Mouse (Mus musculus): ENCODE measurements around the gene Brd3. TPM values are rescaled to one million over a fixed set of nuclear protein-coding genes. Genes with fewer than 3 reads are reported as not detected.
A peak's percentile ranks its signal among the peaks of the same experiment; 100 is the strongest.

Gene Brd3
- polyA plus RNA-seq, 1 experiment: 58.4 TPM

DNA sequence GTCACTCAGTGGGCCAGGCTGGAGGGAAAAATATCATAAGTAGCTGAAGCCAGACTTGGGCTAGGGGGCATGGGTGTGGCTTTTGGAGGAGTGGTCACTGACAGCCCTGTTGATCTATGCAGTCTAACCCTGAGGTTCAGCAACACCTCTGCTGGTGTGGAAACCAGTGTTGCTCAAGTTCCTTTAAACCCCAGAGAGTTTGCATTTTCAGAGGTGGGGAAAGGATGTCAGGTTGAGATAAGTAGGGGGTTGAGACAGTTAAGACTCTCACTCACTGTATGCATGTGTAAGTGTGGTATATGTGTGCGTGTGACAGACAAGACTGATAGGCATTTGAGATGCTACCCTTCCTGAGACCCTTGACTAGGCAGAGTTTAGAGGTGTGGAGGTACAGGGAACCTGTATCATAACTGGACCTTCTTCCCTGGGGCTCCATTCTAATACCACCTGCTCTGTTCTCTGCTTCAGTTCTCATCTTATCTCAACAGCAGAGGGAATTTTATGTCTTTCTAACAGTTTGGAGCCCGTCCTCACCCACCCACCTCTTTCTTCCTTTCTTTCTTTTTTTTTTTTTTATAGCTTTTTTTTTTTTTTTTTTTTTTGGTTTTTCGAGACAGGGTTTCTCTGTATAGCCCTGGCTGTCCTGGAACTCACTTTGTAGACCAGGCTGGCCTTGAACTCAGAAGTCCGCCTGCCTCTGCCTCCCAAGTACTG, 20.0 kb downstream of the Brd3 start:
- Histone ChIP-seq H3K27me3 (replicated peaks) (no peaks in the 10 kb centered on the region), H3K36me3 (replicated peaks; ENCODE audit: low read length) (peaks cover 2% of the 10 kb centered on the region), H3K9me3 (no peaks in the 10 kb centered on the region), H3K4me1 (peaks cover 48% of the 10 kb centered on the region), H3K4me3 (replicated peaks) (no peak overlapping the region)
- TF ChIP-seq FLI1 (IDR thresholded peaks at IDR 0.05; ENCODE audit: low read length) (no peak), GATA1 (IDR thresholded peaks at IDR 0.05; ENCODE audit: borderline replicate concordance, low read length) (no peak)

DNA sequence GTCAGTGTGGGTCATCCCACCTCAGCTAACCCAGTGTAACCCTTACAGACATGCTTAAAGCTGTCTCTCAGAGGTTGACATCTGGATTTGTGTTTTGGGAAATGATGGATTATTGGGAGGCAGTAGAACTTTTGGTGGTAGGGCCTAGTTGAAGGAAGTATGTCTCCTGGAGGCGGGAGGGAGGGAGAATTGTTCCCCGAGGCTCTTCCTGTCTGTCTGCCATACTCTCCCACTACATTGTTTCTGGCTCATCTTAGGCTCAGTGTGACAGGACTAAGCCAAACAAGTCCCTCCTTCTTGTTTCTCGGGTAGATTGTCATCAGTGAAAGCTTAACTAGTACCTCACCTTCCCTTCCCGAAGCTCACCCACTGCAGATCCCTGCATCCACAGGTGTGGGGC, 20.7 kb downstream of the Brd3 start:
- H3K4me3 ChIP-seq (replicated peaks): no peak overlapping the region
- H3K9me3 ChIP-seq: no peaks in the 10 kb centered on the region
- H3K27me3 ChIP-seq (replicated peaks): no peaks in the 10 kb centered on the region
- TF ChIP-seq GATA1 (IDR thresholded peaks at IDR 0.05; ENCODE audit: borderline replicate concordance, low read length) (no peak), FLI1 (IDR thresholded peaks at IDR 0.05; ENCODE audit: low read length) (no peak)
- H3K4me1 ChIP-seq: peaks cover 48% of the 10 kb centered on the region
- H3K36me3 ChIP-seq (replicated peaks; ENCODE audit: low read length): no peaks in the 10 kb centered on the region

DNA sequence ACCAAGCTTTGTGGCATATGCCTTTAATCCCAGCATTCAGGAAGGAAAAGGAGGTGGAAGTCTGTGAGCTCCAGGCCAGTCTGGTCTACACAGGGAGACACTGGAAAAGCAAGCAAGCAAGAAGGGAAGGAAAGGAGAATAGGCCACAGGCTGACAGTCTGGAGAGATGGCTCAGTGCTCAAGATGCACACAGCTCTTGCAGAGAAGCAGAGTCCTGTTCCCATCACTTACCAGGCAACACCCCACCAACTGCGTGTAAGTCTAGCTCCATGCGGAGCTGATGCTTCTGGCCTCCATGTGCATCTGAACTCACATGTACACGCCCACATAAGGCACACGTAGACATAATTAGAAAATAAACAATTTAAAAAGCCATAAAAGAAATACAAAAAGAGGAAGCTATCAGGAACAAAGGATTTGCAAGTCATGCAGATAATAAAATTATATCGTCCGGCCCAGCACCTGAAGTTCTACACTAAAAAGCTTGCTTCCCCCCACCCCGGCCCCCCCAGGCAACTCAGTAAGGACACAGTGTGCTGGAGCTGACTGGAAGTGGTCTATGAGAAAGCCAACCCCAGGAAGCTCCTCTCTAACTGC, 25.1 kb downstream of the Brd3 start:
- Histone ChIP-seq H3K36me3 (replicated peaks; ENCODE audit: low read length) (no peaks in the 10 kb centered on the region), H3K4me1 (peaks cover 64% of the 10 kb centered on the region), H3K4me3 (replicated peaks) (peak overlapping the region; percentile 21), H3K9me3 (no peaks in the 10 kb centered on the region), H3K27me3 (replicated peaks) (no peaks in the 10 kb centered on the region)
- TF ChIP-seq GATA1 (IDR thresholded peaks at IDR 0.05; ENCODE audit: borderline replicate concordance, low read length) (no peak), FLI1 (IDR thresholded peaks at IDR 0.05; ENCODE audit: low read length) (no peak)

DNA sequence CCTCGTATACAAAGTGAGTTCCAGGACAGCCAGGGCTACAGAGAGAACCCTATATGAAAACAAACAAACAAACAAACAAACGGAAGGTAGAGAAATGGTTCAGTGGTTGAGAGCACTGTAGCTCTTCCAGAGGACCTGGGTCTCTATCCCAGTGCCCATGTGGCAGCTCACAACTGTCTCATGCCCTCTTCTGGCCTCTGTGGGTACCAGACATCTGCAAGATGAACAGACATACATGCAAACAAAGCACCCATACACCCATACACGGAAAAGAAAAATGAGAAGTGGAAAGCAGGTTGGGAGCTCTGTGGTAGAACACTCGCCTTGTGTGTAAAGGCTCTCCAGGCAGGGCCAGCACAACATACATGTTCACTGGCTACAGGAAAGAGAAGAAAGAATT, 27.1 kb downstream of the Brd3 start:
- H3K27me3 ChIP-seq (replicated peaks): no peaks in the 10 kb centered on the region
- H3K36me3 ChIP-seq (replicated peaks; ENCODE audit: low read length): no peaks in the 10 kb centered on the region
- TF ChIP-seq FLI1 (IDR thresholded peaks at IDR 0.05; ENCODE audit: low read length) (no peak), GATA1 (IDR thresholded peaks at IDR 0.05; ENCODE audit: borderline replicate concordance, low read length) (no peak)
- H3K4me3 ChIP-seq (replicated peaks): no peak overlapping the region
- peaks cover 68% of the 10 kb centered on the region for H3K4me1 ChIP-seq
- no peaks in the 10 kb centered on the region for H3K9me3 ChIP-seq

DNA sequence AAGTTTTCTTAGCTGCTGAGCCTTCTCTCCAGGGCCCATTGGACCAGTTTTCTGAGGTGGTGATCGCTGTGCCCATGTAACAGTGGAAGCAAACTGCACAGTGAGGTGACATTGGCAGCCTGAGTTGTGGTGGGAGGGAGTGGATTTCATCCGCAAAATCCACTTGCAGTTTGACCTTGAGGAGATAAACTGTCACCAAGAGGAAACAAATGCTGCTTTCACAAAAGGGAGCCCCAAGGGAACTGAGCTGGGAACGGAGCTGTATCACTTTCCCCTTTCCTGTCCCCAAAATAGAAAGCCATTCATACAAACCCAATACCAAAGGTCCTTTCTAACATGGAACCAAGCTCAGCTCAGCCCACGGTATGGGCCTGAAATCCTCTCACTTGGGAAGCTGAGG, 27.6 kb downstream of the Brd3 start:
- no peaks in the 10 kb centered on the region for H3K36me3 ChIP-seq (replicated peaks; ENCODE audit: low read length)
- peak overlapping the region; percentile 68 for H3K4me3 ChIP-seq (replicated peaks)
- no peaks in the 10 kb centered on the region for H3K9me3 ChIP-seq
- H3K27me3 ChIP-seq (replicated peaks): no peaks in the 10 kb centered on the region
- peaks cover 66% of the 10 kb centered on the region for H3K4me1 ChIP-seq
- no peak for TF ChIP-seq GATA1 (IDR thresholded peaks at IDR 0.05; ENCODE audit: borderline replicate concordance, low read length)
- no peak for TF ChIP-seq FLI1 (IDR thresholded peaks at IDR 0.05; ENCODE audit: low read length)

DNA sequence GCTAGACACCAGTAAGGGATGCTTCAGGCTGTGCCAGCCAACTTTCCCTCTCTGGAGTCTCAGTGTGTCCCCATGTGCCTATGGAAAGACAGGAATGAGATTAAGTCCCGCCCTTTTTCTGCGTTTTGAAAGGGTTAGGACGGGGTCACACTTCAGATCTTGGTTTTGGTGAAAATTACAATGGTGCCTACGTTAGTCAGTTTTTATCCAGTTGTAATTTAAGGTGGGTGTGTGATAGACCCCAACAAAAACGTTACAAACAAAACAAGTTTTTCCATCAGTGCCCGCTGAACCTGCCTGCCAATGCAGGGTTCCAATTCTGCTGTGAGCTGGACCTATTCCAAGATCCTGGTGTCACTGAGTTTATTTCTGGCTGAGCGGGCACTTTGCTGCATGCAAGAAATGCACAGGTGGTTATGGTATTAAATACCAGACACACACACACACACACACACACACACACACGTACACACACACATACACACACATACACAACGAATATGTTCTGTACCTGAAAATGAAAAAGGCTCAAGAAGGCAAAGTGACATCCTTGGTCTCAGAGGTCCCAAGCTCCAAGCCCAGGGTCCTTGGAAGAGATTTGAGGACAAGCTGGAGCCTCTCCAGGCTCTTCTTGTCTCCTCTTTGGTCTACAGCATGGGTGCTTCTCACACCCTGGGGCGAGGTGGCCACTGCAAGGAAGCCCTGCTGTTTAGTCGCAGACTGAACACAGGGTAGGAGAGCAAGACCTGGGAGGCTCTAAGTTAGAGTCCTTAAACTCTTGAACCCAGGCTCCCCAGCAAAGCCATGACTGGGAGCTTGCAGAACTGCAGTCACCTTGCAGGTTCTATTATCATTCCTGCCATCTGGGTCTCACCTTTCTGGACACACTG, 30.9 kb downstream of the Brd3 start:
- no peak for TF ChIP-seq GATA1 (IDR thresholded peaks at IDR 0.05; ENCODE audit: borderline replicate concordance, low read length)
- no peak for TF ChIP-seq FLI1 (IDR thresholded peaks at IDR 0.05; ENCODE audit: low read length)
- peak overlapping the region; percentile 95 for H3K4me3 ChIP-seq (replicated peaks)
- H3K4me1 ChIP-seq: peaks cover 77% of the 10 kb centered on the region
- no peaks in the 10 kb centered on the region for H3K27me3 ChIP-seq (replicated peaks)
- H3K36me3 ChIP-seq (replicated peaks; ENCODE audit: low read length): peaks cover 19% of the 10 kb centered on the region
- H3K9me3 ChIP-seq: no peaks in the 10 kb centered on the region

DNA sequence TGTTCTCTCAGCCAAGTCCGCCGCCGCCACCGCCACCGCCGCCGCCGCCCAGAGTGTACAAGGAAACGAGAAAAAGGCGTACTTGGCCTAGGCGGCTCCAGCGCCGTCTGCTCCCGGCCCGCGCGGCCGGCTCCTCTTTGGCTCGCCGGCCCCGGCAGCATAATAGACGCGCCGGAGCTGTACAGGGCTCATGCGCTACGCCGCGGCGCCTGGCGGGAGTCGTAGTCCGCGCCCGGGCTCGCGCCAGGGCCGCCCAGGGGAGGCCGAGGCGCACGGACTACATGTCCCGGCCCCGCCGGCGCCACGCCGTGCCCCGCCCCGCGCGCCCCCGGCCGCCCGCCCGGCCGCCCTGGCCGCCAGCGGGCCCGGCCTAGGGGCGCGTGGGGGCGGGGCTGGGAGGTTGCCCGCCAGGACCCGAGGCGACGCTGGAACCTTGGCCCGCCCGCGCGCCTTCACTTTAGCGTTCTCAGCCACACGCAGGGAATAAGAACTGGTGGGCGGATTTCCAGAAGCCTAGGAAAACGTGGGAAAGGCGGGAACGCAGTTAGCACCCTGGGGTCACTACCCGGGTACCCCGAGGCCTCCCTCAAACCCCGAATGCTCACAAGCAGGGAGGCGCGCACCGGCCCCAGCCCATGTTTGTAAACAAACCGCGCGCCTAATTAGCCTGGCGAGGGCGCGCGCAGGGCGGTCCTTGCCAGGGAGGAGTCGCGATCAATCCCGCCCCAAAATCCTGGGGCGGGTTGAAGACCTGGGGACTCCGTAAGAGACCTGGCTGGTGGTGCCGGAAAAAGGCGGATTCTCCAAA, 31.8 kb downstream of the Brd3 start:
- TF ChIP-seq GATA1 (IDR thresholded peaks at IDR 0.05; ENCODE audit: borderline replicate concordance, low read length): no peak
- TF ChIP-seq FLI1 (IDR thresholded peaks at IDR 0.05; ENCODE audit: low read length): no peak
- H3K4me1 ChIP-seq: peaks cover 83% of the 10 kb centered on the region

DNA sequence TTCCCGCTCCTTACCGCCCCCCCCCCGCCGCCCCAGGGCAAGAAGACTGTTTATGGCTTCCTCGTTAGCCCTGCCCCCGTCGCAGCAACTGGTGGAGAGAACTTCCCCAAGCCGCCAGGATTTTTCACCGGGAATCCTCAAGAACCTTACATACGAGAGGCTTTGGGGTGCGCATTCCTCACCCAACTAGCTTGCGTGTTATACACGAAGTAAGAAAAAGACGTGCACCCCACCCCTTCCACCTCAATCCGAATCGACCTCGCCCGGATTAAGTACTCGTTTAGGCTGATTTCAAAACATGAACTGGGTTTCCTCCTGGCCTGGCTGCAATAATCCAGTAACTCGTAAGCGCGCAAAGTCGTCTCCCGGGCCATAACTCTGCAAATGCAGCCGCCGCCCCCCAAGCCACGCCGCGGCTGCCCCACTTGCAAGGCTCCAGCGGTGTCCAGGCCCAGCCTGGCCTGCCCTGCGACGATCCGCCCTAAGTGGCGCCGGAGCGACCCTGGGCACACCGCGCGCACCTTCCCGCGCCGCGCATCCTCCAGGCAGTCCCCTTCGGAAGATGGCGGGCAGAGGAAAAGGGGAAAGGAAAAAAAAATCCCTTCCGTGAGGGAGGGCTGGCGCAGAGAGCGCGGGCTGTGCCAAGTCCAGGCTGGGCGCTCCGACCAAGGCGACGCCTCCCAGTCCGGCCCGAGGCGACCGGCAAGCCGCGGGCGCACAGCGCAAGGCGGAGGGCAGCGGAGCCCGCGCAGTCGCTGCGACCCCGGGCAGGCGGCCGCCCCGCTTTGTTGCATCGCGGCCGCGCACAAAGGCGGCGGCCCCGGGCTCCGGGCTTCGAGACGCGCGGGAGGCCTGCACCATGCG, 32.6 kb downstream of the Brd3 start:
- H3K36me3 ChIP-seq (replicated peaks; ENCODE audit: low read length): peaks cover 35% of the 10 kb centered on the region
- peak overlapping the region; percentile 95 for H3K4me3 ChIP-seq (replicated peaks)
- peaks cover 83% of the 10 kb centered on the region for H3K4me1 ChIP-seq
- TF ChIP-seq GATA1 (IDR thresholded peaks at IDR 0.05; ENCODE audit: borderline replicate concordance, low read length) (no peak), FLI1 (IDR thresholded peaks at IDR 0.05; ENCODE audit: low read length) (no peak)
- no peaks in the 10 kb centered on the region for H3K9me3 ChIP-seq
- no peaks in the 10 kb centered on the region for H3K27me3 ChIP-seq (replicated peaks)

More for the DNA sequence above, 31.8 kb downstream of the Brd3 start:
- Histone ChIP-seq H3K36me3 (replicated peaks; ENCODE audit: low read length) (peaks cover 27% of the 10 kb centered on the region), H3K27me3 (replicated peaks) (no peaks in the 10 kb centered on the region), H3K9me3 (no peaks in the 10 kb centered on the region), H3K4me3 (replicated peaks) (peak overlapping the region; percentile 95)
